Mouse (Mus musculus): ENCODE results near the gene Sh3d19.
"Not testable (repeated sequence)": the region's sequence is repeated elsewhere in the genome, so short reads cannot be mapped to it uniquely, and the experiment has no call there.

Sh3d19 gene

DNA sequence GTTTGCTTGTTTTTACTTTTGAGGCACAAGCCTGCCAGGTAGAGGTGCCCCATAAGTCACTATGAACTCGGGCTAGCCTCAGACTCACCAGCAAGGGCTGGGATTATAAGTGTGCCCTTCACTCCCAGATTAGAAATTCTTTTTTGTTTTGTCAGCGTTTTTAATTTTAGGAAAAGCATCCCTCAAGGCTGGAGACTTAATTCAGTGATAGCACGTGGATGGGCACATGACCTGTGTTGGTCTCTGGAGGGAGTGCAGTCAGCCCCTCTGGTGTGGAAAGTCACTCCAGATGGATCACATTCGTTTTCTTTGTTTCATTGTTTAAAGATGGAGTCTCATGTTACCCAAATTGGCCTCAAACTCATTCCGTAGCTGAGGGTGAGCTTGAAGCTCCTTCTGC, 102.0 kb downstream of the Sh3d19 start:
- H3K36me3 ChIP-seq (ENCODE audit: control insufficient read depth, insufficient read depth, low read length, poor library complexity, severe bottlenecking), result no peaks in the 10 kb centered on the region
- no peaks in the 10 kb centered on the region for H3K27me3 ChIP-seq (ENCODE audit: control insufficient read depth, insufficient read depth, low read length, poor library complexity, severe bottlenecking)
- DNase-seq (ENCODE audit: low read depth, low spot score), result no peak

DNA sequence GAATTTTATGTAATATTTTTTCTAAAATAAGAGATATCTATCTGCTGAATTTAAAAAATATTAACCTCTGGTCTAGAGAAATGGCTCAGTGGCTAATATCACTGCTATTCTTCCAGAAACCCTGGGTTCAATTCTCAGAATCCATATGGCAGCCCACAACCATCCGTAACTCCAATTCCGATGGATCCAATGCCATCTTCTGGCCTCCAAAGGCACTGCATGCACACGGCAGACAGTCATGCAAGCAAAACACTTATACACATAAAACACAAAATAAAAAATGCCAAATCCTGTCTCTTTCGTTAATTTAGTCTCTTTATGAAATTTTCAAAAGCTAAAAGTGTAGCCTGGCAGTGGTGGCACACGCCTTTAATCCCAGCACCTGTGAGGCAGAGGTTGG, 104.7 kb downstream of the Sh3d19 start:
- H3K36me3 ChIP-seq (ENCODE audit: control insufficient read depth, insufficient read depth, low read length, poor library complexity, severe bottlenecking), result no peaks in the 10 kb centered on the region
- DNase-seq (ENCODE audit: low read depth, low spot score), result no peak
- H3K27me3 ChIP-seq (ENCODE audit: control insufficient read depth, insufficient read depth, low read length, poor library complexity, severe bottlenecking), result no peaks in the 10 kb centered on the region

DNA sequence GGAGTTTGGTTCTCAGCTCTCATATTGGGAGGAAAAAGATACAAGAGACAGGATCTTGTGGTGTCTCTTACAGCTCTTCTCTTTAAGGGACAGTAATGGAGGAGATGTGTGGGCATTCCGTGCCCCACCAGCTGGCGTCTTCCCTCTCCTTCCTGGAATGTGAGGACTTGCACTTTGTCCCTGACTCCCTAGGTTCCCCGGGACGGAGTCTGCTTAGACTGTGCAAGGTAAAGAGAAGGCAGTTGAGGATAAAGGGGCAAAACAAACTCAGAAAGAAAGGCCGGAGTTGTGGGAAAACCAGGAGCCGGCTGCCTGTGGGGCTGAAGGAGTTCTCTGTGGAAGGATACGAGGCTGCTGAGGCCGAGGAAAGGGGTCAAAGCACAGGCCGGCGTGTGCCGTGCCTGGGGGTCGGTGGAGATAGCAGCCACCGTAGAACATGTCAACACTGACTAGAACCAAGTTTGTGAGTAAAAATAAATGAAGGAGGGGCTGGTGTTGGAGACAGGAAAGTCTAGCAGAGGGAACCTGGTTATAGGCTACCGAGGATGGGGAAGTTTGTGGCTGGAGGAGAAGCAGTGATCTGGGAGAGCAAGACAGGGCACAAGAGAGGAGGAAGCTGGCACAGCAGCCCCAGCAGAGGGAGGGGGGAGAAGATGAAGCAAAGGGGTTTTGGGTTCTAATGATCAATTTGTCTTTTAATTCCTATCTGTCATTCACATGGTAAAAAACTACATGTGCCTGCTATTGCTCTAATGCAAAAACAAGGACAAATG, 105.8 kb downstream of the Sh3d19 start:
- no peak for DNase-seq (ENCODE audit: low read depth, low spot score)
- H3K27me3 ChIP-seq (ENCODE audit: control insufficient read depth, insufficient read depth, low read length, poor library complexity, severe bottlenecking), result no peaks in the 10 kb centered on the region
- no peaks in the 10 kb centered on the region for H3K36me3 ChIP-seq (ENCODE audit: control insufficient read depth, insufficient read depth, low read length, poor library complexity, severe bottlenecking)

DNA sequence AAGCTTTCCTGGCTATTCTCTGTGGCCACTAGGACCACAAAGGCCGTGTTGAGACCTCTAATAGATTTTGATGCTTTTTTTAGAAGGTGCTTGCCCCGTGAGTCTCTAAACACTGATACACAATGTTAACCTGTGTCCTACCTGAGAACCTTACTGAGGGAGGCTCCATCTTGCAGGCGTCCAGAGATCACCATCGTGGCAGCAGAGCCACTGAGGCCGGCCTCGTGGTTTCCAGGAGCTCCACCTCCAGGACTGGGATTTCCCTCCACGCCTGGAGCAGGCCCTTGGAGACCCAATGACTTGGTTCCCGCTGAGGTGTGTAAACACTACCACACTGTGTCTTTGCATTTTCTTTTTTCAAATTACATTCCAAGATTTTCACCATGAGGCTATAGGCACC, 112.1 kb downstream of the Sh3d19 start:
- no peaks in the 10 kb centered on the region for H3K27me3 ChIP-seq (ENCODE audit: control insufficient read depth, insufficient read depth, low read length, poor library complexity, severe bottlenecking)
- no peak for DNase-seq (ENCODE audit: low read depth, low spot score)
- H3K36me3 ChIP-seq (ENCODE audit: control insufficient read depth, insufficient read depth, low read length, poor library complexity, severe bottlenecking), result no peaks in the 10 kb centered on the region

DNA sequence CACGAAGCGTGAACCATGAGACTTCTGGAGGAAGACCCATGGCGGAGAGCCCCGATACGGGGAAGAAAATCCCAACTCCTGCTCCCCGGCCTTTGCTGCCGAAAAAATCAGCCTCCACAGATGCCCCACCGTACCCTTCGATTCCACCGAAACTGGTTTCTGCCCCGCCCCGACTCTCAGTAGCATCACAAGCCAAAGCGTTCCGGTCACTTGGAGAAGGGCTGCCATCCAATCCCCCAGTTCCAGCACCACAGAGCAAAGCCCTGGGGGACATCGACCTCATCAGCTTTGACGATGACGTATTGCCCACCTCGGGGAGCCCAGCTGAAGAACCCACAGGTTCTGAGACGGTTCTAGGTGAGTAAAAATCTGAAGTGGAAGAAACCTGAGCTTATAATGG, 114.1 kb downstream of the Sh3d19 start:
- Histone ChIP-seq H3K27me3 (ENCODE audit: control insufficient read depth, insufficient read depth, low read length, poor library complexity, severe bottlenecking) (no peaks in the 10 kb centered on the region), H3K36me3 (ENCODE audit: control insufficient read depth, insufficient read depth, low read length, poor library complexity, severe bottlenecking) (no peaks in the 10 kb centered on the region)
- DNase-seq (ENCODE audit: low read depth, low spot score), result no peak

DNA sequence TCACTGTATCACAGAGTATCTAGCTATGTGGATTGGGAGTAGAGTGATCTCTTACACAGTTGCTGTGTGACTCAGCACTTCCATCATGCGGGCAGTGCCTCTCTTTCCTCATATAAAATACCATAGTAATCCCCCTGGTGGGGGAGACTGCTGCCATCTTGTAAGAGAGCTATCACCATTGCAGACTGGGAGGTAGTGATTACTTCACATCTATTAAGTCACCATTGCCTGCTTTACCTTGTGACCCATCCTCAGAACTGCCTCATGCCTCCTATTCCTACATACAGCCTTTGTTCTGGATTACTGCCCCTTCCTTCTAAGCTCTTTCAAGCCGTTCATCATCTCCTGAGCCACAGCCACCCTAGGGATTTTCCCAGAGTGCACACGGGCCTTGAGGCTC, 117.0 kb downstream of the Sh3d19 start:
- Histone ChIP-seq H3K27me3 (ENCODE audit: control insufficient read depth, insufficient read depth, low read length, poor library complexity, severe bottlenecking) (no peaks in the 10 kb centered on the region), H3K36me3 (ENCODE audit: control insufficient read depth, insufficient read depth, low read length, poor library complexity, severe bottlenecking) (no peaks in the 10 kb centered on the region)
- DNase-seq (ENCODE audit: low read depth, low spot score), result no peak

DNA sequence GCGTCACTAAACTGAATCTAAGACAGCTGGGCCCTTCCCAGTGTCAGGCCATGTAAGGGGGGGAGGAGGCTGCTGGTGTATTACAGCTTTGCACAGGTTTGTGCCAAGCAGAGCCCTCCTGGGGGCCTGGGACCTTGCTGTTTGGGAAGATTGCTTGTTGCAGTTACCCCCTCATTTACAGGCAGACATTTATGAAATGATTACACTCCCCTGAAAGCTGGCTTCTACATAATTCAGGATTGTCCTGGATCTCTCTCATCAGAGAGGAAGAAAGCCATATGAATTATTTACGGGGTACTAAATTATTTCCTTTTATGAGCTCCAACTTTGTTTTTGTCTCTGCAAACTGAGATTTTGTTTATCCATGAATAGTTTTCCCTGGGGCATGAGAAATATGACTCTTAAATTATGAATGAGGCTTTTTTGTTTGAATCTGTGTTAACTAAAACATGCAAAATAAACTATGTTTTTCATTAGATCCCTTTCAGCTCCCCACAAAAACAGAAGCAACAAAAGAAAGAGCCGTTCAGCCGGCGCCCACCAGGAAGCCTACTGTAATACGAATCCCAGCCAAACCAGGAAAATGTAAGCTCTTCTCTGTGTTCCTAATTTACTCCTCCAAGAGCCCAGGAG, 122.4 kb downstream of the Sh3d19 start:
- no peaks in the 10 kb centered on the region for H3K36me3 ChIP-seq (ENCODE audit: control insufficient read depth, insufficient read depth, low read length, poor library complexity, severe bottlenecking)
- no peak for DNase-seq (ENCODE audit: low read depth, low spot score)
- no peaks in the 10 kb centered on the region for H3K27me3 ChIP-seq (ENCODE audit: control insufficient read depth, insufficient read depth, low read length, poor library complexity, severe bottlenecking)

DNA sequence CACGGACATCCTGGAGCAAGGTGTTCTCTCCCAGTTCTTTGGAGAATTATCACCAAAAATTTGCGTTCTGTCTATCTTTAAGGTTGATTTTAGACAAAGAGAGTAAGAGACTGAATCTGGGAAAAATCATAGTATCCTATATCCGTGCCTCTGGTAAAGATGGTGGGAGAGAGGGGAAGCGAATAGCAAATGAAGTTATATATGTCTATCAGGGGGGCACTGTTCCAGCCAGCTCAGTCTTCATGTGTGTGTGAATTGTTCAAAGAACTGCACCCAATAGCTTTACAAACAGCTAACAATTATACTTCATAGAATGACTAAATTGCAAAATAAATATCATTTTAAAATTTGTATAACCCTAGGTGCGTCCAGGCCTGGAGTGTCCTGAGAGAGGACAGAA, 123.0 kb downstream of the Sh3d19 start:
- no peaks in the 10 kb centered on the region for H3K27me3 ChIP-seq (ENCODE audit: control insufficient read depth, insufficient read depth, low read length, poor library complexity, severe bottlenecking)
- H3K36me3 ChIP-seq (ENCODE audit: control insufficient read depth, insufficient read depth, low read length, poor library complexity, severe bottlenecking), result no peaks in the 10 kb centered on the region
- DNase-seq (ENCODE audit: low read depth, low spot score), result no peak

DNA sequence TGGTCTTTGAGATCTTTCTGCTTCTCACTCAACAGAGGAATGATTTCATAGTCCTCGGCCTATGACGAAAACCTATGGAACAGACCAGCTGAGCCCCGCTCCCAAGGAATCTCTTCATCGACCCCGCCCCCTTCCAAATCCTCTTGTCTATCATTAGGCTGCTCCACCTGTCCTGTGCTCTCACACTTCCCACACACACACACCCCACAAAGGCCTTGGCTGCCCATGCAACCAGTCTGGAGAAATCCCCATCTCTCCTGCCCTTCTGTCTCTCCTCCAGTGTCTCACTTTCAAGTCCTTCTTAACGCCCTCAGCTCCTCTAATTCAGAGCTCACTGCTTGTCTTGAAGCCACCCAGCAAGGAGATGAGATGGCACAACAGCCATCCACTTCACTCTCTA, 131.0 kb downstream of the Sh3d19 start:
- no peak for DNase-seq (ENCODE audit: low read depth, low spot score)
- no peaks in the 10 kb centered on the region for H3K36me3 ChIP-seq (ENCODE audit: control insufficient read depth, insufficient read depth, low read length, poor library complexity, severe bottlenecking)
- H3K27me3 ChIP-seq (ENCODE audit: control insufficient read depth, insufficient read depth, low read length, poor library complexity, severe bottlenecking), result no peaks in the 10 kb centered on the region

DNA sequence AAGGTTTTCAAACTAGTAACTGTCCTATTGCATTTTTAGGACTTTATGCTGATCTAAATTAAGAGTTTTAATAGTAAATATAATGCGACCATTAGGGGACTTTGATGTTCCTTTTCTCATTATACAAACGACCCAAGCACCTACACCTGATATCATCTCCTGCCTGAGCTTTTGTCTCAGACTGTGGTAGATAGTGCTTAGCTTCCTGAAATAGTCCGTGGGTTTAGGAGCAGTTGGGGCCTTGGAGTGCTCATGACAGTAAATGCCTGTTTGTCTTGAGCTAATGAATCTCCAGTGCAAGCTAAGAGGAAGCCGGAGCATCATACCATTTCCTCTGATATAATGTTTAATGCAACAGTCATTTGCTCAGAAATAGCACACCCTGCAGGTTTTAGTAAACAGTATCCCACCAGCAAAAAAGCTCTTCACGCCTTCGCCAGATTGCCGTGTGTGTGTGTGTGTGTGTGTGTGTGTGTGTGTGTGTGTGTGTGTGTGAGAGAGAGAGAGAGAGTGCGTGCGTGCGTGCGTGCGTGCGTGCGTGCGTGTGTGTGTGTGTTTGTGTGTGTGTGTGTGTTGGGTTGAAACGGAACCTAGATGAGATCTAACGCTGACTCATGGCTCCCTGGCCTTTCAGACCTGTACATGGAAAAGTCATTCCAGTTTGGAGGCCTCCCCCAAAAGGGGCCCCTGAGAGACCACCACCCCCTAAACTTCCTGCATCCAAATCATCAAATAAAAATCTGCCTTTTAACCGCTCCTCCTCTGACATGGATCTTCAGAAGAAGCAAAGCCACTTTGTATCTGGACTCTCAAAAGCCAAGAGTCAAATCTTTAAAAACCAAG, 132.8 kb downstream of the Sh3d19 start:
- Histone ChIP-seq H3K27me3 (ENCODE audit: control insufficient read depth, insufficient read depth, low read length, poor library complexity, severe bottlenecking) (no peaks in the 10 kb centered on the region), H3K36me3 (ENCODE audit: control insufficient read depth, insufficient read depth, low read length, poor library complexity, severe bottlenecking) (no peaks in the 10 kb centered on the region)
- DNase-seq (ENCODE audit: low read depth, low spot score), result peak; percentile 27

DNA sequence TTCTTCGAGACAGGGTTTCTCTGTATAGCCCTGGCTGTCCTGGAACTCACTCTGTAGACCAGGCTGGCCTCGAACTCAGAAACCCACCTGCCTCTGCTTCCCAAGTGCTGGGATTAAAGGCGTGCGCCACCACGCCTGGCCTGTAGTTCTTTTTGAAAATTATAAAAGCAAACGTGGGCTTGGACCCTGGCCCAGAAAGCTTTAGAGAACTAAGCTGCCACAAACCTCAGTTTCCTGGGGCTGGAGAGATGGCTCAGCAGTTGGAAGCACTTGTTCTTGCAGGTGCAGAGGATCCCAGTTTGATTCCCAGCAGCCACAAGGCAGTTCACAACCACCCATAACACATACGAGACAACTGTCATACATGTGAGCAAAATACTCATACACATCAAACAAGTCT, 133.5 kb downstream of the Sh3d19 start:
- not testable (repeated sequence) for H3K27me3 ChIP-seq (ENCODE audit: control insufficient read depth, insufficient read depth, low read length, poor library complexity, severe bottlenecking); H3K36me3 ChIP-seq (ENCODE audit: control insufficient read depth, insufficient read depth, low read length, poor library complexity, severe bottlenecking); DNase-seq (ENCODE audit: low read depth, low spot score)

DNA sequence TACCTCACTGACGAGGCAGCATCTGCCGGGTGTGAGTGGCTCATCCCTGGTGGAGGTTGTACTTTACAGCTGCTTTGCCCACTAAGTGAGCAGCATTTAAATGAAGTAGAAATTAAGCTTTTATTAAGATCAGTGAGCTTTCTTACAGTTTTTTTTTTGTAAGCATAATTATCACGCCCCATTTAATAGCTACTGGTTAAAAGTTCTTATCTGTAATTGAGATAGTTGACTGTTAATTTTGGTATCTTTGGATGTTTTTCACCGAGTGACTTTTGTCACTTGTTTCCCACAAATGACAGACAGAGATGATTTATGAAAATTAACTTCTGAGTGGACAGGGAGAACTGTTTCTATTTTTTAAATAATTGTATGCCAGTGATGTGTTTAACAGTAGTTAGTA, 134.0 kb downstream of the Sh3d19 start:
- no peak for DNase-seq (ENCODE audit: low read depth, low spot score)
- Histone ChIP-seq H3K27me3 (ENCODE audit: control insufficient read depth, insufficient read depth, low read length, poor library complexity, severe bottlenecking) (no peaks in the 10 kb centered on the region), H3K36me3 (ENCODE audit: control insufficient read depth, insufficient read depth, low read length, poor library complexity, severe bottlenecking) (no peaks in the 10 kb centered on the region)

DNA sequence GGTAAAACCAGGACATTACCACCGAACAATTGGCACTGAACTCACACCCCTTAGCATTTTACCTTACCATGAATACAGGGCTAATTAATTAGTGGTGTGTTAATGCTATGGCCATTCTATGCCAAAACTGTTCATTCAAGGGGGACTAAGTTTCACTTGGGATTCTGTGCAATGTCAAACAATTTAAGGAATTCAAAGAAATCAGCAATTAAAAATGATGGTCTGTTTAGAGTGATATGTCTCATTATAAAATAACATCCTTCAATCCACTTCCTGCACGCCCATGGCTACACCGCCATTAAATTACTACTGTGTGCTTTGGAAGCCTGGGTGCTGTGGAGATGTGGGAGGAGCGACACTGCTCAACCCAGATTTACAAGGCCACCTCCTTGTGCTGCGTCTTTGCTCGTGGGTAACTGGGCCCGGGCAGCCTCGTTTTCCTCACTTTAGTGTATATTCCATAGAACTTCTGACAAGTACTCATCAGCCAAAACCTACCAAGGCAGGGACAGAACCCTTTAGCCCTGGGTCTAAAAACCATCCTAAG, 135.2 kb downstream of the Sh3d19 start:
- H3K36me3 ChIP-seq (ENCODE audit: control insufficient read depth, insufficient read depth, low read length, poor library complexity, severe bottlenecking), result no peaks in the 10 kb centered on the region
- no peaks in the 10 kb centered on the region for H3K27me3 ChIP-seq (ENCODE audit: control insufficient read depth, insufficient read depth, low read length, poor library complexity, severe bottlenecking)
- no peak for DNase-seq (ENCODE audit: low read depth, low spot score)

DNA sequence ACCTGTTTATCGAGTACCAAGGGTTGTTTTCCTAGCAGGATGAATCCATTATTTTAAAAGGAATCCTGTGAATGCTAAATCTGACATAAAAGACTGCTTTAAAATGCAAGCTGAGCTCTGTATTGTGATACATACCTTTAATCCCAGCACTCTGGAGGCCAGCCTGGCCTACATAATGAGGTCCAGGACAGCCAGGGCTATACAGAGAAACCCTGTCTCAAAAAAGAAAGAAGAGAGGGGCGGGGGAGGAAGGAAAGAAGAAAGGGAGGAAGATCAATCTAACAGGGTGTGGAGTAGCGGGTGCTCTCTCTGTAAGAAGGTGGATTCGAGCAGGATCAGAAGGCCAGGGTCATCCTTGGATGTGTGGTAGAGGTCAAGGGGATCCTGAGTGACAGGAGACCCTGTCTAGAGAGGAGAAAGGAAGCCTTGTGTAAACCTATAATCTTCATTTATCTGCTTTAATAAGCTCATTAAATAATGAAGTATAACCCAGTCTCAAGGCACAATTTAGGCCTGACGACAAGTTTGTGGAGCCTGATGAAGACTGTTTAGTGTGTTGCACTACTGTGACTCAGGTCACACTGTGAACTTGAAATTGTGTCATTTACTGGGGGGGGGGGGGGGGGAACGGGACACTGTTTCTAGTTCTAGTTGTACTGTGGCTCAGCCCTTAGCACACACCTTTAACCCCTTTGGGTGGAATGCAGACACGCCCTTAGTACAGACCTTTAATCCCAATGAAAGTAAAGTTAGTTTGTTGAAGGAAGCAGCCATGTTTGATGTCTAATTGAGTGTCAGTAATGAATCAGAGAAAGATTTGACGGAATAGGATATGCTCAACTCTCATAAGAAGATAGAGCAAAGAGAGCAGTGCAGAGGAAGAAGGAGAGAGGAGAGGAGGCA, 137.0 kb downstream of the Sh3d19 start:
- no peak for DNase-seq (ENCODE audit: low read depth, low spot score)
- no peaks in the 10 kb centered on the region for H3K27me3 ChIP-seq (ENCODE audit: control insufficient read depth, insufficient read depth, low read length, poor library complexity, severe bottlenecking)
- no peaks in the 10 kb centered on the region for H3K36me3 ChIP-seq (ENCODE audit: control insufficient read depth, insufficient read depth, low read length, poor library complexity, severe bottlenecking)

Measured in splenic B cell, adult 2 months (primary cell).